Mouse (Mus musculus): ENCODE measurements at regions not wholly inside any gene's neighbourhood (a gene's known extent, or its start where the extent isn't known, plus 50 kb on each side); places are given as distances from the start of the nearest gene placed in this dataset.

DNA sequence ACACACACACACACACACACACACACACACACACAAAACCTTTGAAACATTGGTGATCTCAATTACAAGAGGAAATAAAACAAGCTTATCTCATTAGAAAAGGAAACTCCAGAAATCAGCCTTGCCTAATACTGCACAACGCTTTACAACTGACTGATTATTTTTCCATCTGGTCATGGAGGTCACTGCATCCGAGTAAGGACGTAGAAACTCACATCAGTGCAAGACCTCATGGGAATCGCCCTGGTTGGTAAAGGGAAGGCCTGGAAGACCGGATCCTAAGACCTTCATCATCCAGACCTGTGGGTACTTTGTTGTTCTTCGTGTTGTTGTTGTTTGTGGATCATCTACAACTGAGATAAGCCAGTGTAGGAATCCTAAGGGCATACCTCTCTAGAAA, 77.8 kb upstream of the Sestd1 start:
- ATAC-seq (ENCODE audit: low FRiP score, low TSS enrichment) = no peak
- Histone ChIP-seq H3K27ac (replicated peaks) (no peak overlapping the region), H3K4me1 (replicated peaks; ENCODE audit: control insufficient read depth, insufficient read depth) (no peaks in the 10 kb centered on the region), H3K27me3 (ENCODE audit: control insufficient read depth, insufficient read depth, low read length) (no peaks in the 10 kb centered on the region), H3K9ac (ENCODE audit: low read length) (no peak overlapping the region), H3K4me2 (replicated peaks; ENCODE audit: low read depth) (no peak overlapping the region), H3K9me3 (ENCODE audit: control insufficient read depth, low read length) (no peaks in the 10 kb centered on the region), H3K4me3 (ENCODE audit: low read depth, low read length) (no peak overlapping the region), H3K36me3 (ENCODE audit: control insufficient read depth, insufficient read depth, low read length) (no peaks in the 10 kb centered on the region)
- no peak for DNase-seq (ENCODE audit: low spot score)
- no peak for TF ChIP-seq EP300 (optimal IDR thresholded peaks at IDR 0.05)
- no peak for TF ChIP-seq CTCF (IDR thresholded peaks at IDR 0.05; ENCODE audit: low read depth)
- 69% methylated on average over 6 of the region's 6 CpGs for WGBS

DNA sequence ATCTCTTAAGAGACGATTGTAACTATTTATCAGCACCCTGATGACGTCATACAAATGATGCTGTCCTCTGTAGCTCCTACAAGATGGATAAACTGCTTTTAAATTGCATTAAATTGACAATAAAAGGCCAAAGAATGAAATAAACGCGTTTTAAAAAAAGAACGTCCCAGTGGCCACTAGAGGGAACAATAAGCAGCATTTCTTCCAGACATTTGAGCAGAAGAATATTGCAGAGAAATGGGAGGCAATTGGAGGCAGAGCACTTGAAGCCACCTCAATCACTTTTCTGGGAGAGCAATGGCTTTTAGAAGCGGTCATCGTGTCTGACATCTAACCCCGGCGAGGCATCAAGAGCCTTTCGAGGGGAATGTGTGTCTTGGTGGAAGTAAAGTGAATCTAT, 76.4 kb upstream of the Sestd1 start:
- Histone ChIP-seq H3K4me1 (replicated peaks; ENCODE audit: control insufficient read depth, insufficient read depth) (no peaks in the 10 kb centered on the region), H3K27me3 (ENCODE audit: control insufficient read depth, insufficient read depth, low read length) (no peaks in the 10 kb centered on the region), H3K36me3 (ENCODE audit: control insufficient read depth, insufficient read depth, low read length) (no peaks in the 10 kb centered on the region), H3K4me2 (replicated peaks; ENCODE audit: low read depth) (no peak overlapping the region), H3K9ac (ENCODE audit: low read length) (no peak overlapping the region), H3K9me3 (ENCODE audit: control insufficient read depth, low read length) (no peaks in the 10 kb centered on the region), H3K27ac (replicated peaks) (no peak overlapping the region), H3K4me3 (ENCODE audit: low read depth, low read length) (no peak overlapping the region)
- no peak for ATAC-seq (ENCODE audit: low FRiP score, low TSS enrichment)
- no peak for DNase-seq (ENCODE audit: low spot score)
- 60% methylated on average over 10 of the region's 10 CpGs for WGBS
- TF ChIP-seq EP300 (optimal IDR thresholded peaks at IDR 0.05) = no peak
- peak; percentile 64 for TF ChIP-seq CTCF (IDR thresholded peaks at IDR 0.05; ENCODE audit: low read depth)

DNA sequence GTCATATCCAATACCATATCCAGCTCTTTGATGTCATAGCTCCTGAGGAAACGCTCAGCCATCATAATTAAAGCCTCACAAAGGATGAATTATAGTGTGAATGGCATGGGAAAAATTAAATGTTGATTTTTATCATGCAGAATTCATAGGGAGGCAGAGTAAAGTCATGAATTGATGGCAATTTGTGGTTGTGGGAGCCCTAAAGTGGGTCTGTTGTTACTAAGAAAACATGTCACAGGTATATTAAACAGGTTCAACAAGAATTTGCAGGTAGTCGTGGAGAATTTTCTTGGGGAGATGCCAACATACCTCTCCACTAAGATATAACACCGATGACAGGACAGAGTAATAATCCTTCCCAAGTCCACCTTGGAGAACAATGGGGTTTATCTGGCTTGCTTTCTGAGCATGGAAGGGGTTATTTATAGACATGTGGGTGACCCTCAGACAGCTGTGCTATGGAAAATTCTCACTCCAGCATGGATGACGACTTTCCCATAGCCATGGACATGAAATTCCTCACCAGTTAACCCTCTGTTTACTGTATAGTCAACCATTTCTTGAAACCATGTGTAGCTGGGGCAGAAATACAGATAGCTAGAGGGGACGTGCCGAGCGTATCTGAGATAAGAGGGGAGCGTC, 71.7 kb upstream of the Sestd1 start:
- DNase-seq (ENCODE audit: low spot score) (no peak), ATAC-seq (ENCODE audit: low FRiP score, low TSS enrichment) (no peak)
- Histone ChIP-seq H3K27me3 (ENCODE audit: control insufficient read depth, insufficient read depth, low read length) (no peaks in the 10 kb centered on the region), H3K9ac (ENCODE audit: low read length) (no peak overlapping the region), H3K4me1 (replicated peaks; ENCODE audit: control insufficient read depth, insufficient read depth) (no peaks in the 10 kb centered on the region), H3K4me2 (replicated peaks; ENCODE audit: low read depth) (no peak overlapping the region), H3K4me3 (ENCODE audit: low read depth, low read length) (no peak overlapping the region), H3K36me3 (ENCODE audit: control insufficient read depth, insufficient read depth, low read length) (no peaks in the 10 kb centered on the region), H3K9me3 (ENCODE audit: control insufficient read depth, low read length) (no peaks in the 10 kb centered on the region), H3K27ac (replicated peaks) (no peak overlapping the region)
- no peak for TF ChIP-seq EP300 (optimal IDR thresholded peaks at IDR 0.05)
- TF ChIP-seq CTCF (IDR thresholded peaks at IDR 0.05; ENCODE audit: low read depth) = no peak
- WGBS = 59% methylated on average over 8 of the region's 8 CpGs

DNA sequence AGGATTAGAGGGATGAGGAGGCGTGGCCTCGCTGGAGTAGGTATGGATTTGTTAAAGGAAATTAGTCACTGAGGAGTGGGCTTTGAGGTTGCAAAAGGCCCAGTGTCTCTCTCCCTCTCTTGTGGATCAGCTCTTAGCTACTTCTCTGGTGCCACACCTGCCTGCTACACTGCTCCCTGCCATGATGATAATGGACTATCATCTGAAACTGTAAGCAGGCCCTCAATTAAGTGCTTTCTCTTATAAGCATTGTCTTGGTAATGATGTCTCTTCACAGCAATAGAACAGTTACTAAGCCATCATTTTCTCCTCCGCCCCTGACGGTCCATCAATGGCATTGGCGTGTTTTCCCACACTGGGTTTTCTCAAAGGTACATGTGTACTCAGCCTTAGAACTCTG, 66.6 kb upstream of the Sestd1 start:
- no peaks in the 10 kb centered on the region for H3K9me3 ChIP-seq (ENCODE audit: control insufficient read depth, low read length)
- H3K36me3 ChIP-seq (ENCODE audit: control insufficient read depth, insufficient read depth, low read length) = no peaks in the 10 kb centered on the region
- H3K4me1 ChIP-seq (replicated peaks; ENCODE audit: control insufficient read depth, insufficient read depth) = no peaks in the 10 kb centered on the region
- TF ChIP-seq EP300 (optimal IDR thresholded peaks at IDR 0.05) = no peak
- TF ChIP-seq CTCF (IDR thresholded peaks at IDR 0.05; ENCODE audit: low read depth) = no peak
- H3K4me3 ChIP-seq (ENCODE audit: low read depth, low read length) = no peak overlapping the region
- H3K27me3 ChIP-seq (ENCODE audit: control insufficient read depth, insufficient read depth, low read length) = no peaks in the 10 kb centered on the region
- 95% methylated on average over 5 of the region's 5 CpGs for WGBS
- ATAC-seq (ENCODE audit: low FRiP score, low TSS enrichment) (no peak), DNase-seq (ENCODE audit: low spot score) (no peak)
- H3K9ac ChIP-seq (ENCODE audit: low read length) = no peak overlapping the region
- H3K4me2 ChIP-seq (replicated peaks; ENCODE audit: low read depth) = no peak overlapping the region
- no peak overlapping the region for H3K27ac ChIP-seq (replicated peaks)

DNA sequence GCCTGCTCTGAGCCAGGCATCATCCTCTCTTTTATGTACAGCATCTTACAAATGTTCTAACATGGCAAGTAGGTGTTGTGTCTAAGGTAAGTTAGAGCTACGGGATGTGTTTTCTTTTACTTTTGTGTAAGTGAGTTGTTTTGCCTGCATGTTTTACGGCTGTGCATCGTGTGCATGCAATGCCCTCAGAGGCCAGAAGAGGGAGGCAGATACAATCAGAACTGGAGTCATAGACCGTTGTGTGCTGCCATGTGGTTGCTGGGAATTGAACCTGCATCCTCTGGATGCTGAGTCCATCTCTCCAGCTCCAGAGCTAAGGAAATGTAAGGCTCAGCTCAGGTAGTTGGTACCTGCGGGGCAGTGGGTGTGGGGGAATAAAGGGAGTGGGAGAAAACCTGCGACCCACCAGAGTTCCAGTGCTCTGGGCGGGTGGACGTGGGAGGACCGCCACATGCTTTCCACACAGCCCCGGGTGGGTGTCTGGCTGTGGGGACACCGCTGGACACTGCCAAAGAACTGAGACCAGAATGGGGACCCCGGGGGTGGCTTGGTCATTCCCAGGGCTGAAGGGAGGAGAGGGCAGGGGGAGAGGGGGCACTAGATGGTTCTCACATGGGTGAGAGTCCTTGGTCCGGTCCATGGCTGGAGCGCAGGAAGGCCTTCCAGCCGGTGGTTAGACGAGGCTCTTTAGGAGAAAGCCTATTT, 63.5 kb upstream of the Sestd1 start:
- Histone ChIP-seq H3K36me3 (ENCODE audit: control insufficient read depth, insufficient read depth, low read length) (no peaks in the 10 kb centered on the region), H3K9ac (ENCODE audit: low read length) (no peak overlapping the region), H3K27me3 (ENCODE audit: control insufficient read depth, insufficient read depth, low read length) (no peaks in the 10 kb centered on the region), H3K4me3 (ENCODE audit: low read depth, low read length) (no peak overlapping the region), H3K4me2 (replicated peaks; ENCODE audit: low read depth) (no peak overlapping the region), H3K4me1 (replicated peaks; ENCODE audit: control insufficient read depth, insufficient read depth) (no peaks in the 10 kb centered on the region), H3K9me3 (ENCODE audit: control insufficient read depth, low read length) (no peaks in the 10 kb centered on the region), H3K27ac (replicated peaks) (no peak overlapping the region)
- peak; percentile 58 for TF ChIP-seq CTCF (IDR thresholded peaks at IDR 0.05; ENCODE audit: low read depth)
- TF ChIP-seq EP300 (optimal IDR thresholded peaks at IDR 0.05) = no peak
- ATAC-seq (ENCODE audit: low FRiP score, low TSS enrichment) (no peak), DNase-seq (ENCODE audit: low spot score) (no peak)
- WGBS = 91% methylated on average over 16 of the region's 16 CpGs

DNA sequence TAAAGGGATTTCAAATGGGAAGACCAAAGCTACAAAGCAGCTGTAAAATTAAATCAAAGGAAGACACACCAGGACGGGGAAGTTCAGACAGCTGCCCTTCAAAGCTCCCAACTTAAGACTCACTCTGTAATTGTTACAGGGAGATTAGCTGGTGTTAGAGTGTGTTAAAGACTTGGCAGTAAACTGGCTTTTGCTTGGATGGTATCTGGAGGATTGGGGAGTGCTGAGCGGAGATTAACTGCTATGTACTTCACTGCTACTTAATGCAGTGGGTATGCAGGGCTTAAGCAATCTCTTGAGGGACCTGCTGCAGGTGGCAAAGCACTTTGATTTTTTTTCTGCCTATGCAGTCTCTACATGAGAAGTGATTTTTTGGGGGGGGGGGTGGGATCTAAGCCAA, 62.0 kb upstream of the Sestd1 start:
- Histone ChIP-seq H3K4me3 (ENCODE audit: low read depth, low read length) (no peak overlapping the region), H3K4me2 (replicated peaks; ENCODE audit: low read depth) (no peak overlapping the region), H3K36me3 (ENCODE audit: control insufficient read depth, insufficient read depth, low read length) (no peaks in the 10 kb centered on the region), H3K27ac (replicated peaks) (no peak overlapping the region), H3K4me1 (replicated peaks; ENCODE audit: control insufficient read depth, insufficient read depth) (no peaks in the 10 kb centered on the region), H3K9me3 (ENCODE audit: control insufficient read depth, low read length) (no peaks in the 10 kb centered on the region), H3K9ac (ENCODE audit: low read length) (no peak overlapping the region), H3K27me3 (ENCODE audit: control insufficient read depth, insufficient read depth, low read length) (no peaks in the 10 kb centered on the region)
- DNase-seq (ENCODE audit: low spot score) = no peak
- TF ChIP-seq EP300 (optimal IDR thresholded peaks at IDR 0.05) (no peak), CTCF (IDR thresholded peaks at IDR 0.05; ENCODE audit: low read depth) (no peak)
- WGBS = 34% methylated on average over 2 of the region's 2 CpGs
- no peak for ATAC-seq (ENCODE audit: low FRiP score, low TSS enrichment)
